Mouse (Mus musculus) activated CD4-positive, CD25-positive, alpha-beta regulatory T cell, adult 4 months (primary cell): ENCODE results near the gene Tfip11. TPM values are rescaled to one million over a fixed set of nuclear protein-coding genes. Genes with fewer than 3 reads are reported as not detected.
A peak's percentile ranks its signal among the peaks of the same experiment; 100 is the strongest.

Experiments used
- ATAC-seq: one replicate; pipeline ENCODE4 v1.8.0; 2017
- polyA plus RNA-seq, 2 experiments: library from polyadenylated mRNA; unstranded; fragments of 100-300 nt; shearing (Covaris generic); gene quantifications; one replicate each; pipeline ENCODE4 v1.2.1; 2017

Tfip11 gene
- polyA plus RNA-seq, 2 experiments from 2014 or later: 11.8 to 18.4 TPM

DNA sequence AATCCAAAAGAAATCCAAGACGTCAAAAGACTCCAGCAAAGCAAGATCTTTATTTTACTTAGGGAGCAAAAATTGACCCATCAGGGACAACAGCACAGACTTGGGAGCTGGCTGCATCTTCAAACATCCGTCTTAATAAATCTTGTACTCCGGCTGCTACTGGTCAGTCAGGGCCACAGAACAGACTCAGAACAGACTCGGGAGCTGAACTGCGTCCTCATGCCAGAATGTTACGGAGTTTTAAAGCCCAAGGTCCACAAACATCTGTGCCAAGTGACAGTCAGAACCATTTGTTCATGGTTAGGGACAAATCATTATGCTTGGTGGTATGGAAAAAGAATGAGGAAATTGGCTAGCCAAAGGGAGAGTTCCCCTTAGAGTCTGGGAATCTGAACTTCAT is 2.9 kb upstream of the Tfip11 start:
- no peak for ATAC-seq

DNA sequence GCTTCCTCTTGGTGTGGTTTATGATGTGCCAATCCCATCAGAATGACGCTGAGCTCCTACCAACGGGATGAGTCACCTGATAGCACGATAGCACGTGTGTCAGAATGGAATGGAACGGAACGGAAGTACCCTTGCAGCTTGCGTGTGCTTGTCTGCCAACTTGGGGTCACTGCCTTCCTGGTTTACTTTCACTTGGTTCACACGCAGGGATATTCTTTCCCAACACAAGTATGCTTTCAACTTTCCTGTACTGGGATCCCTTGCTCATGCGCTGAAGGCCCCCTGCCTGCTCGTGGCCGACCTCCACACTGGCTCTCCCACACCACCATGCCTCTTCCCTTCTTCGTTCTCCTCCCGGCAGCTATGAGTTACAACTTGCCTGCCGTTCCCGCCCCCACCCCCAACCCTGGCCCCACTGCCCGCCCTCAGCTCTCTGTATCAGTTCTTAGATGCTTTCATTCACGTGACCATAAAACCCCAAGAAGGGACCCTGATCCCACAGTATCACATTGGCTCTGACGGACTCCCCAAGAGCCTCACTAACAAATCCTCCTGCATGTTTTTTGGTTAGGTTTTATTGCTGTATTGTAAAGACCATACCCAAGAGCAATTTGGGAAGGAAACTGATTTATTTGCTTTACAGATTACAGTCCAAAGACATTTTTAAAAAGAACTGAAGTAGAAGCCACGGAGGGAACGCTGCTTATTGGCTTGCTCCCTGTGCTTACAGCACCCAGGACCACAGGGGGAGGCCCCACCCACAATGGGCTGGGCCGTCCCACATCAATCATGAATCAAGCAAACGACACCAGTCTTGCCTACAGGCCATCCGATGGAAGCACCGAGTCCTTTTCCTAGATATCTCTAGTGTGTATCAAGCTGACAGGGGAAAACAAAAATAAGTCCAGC is 1.3 kb upstream of the Tfip11 start:
- ATAC-seq: peak; percentile 73

DNA sequence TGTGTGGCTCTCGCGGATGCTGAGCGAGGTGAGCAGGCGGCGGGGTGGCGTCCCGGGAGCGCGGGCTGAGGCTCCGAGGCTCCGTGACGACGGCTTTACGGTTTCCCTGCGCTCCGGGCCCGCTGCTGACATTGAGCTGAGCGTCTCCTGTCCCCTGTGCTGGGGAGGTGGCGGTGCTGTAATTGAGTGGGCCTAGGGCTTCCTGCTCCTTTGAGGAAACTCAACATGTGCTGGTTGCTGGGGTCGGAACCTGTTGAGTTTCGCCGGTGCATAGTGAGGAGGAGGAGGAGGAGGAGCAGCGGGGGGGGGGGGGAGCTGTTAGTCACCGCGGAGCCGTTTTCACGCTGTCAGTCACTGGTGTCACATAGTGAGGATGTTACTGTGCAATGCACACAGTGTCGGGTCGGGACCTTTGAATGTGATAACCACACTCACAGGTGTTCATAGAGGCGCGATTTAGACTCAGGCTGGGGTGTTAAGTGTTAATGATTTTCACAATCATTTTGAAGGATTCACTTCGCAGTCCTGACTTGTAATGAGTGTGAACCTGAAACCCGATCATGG is 370 bp downstream of the Tfip11 start:
- peak; percentile 11 for ATAC-seq

DNA sequence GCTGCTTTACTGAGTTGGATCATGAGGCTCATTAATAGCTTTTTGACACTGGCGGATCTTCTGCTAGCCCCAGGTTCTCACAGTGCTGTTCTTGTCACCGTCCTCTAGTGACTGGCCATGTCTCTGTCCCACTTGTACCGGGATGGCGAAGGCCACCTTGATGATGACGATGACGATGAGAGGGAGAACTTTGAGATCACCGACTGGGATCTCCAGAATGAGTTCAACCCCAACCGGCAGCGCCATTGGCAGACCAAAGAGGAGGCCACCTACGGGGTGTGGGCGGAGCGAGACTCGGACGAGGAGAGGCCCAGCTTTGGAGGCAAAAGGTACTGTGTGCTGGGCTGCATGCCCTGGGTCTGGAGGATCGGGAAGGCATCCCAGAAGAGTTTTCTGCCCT is 1.7 kb downstream of the Tfip11 start:
- ATAC-seq: no peak

DNA sequence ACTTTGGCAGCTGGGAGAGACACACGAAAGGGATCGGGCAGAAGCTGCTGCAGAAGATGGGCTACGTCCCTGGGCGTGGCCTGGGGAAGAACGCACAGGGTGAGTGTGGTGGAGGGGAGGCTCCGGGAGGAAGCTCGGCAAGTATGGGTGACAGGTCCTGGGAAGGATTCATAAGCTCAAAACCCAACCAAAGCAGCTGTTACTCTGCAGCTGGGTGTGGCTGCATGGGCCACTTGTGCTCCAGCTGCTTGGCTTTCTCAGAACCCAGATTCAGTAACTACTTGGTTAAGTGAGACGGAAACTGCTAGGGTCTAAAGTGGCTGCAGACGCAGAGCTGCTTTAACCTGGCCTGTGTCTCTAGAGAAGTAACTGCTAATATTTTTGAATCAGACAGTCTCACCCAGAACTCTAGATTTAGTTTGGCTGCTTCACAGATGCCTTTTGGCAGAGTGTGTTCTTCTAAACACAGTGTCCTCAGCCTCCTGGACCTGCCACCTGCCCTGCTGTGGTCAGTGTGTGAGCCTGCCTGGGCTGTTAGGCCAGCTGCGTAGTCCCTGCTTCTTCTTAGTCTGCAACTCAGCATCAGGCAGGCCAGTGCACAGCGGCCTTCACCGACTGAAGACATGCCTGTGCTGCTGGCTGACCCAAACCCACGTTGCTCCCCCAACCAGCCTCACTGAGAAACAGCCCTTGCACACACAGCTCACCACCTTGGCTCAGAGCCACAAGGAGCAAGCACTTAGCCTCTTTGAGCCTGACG is 3.8 kb downstream of the Tfip11 start:
- no peak for ATAC-seq

DNA sequence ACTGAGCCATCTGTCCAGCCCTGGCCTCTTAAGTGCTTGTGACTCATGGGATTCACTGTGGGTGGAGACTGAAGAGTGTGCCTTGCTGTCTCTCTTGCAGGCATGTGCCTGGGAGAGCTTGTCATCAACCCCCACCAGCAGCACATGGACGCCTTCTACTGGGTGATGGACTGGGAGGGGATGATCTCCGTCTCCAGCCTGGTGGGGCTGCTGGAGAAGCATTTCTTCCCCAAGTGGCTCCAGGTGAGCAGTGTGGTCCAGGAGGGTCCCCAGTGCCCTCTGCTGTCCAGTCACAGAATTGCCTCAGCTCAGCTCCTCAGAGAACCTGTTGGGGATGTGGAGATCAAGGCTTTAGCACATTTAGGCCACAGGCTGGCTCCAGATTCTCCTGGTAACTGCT is 9.3 kb downstream of the Tfip11 start:
- ATAC-seq: peak; percentile 61

DNA sequence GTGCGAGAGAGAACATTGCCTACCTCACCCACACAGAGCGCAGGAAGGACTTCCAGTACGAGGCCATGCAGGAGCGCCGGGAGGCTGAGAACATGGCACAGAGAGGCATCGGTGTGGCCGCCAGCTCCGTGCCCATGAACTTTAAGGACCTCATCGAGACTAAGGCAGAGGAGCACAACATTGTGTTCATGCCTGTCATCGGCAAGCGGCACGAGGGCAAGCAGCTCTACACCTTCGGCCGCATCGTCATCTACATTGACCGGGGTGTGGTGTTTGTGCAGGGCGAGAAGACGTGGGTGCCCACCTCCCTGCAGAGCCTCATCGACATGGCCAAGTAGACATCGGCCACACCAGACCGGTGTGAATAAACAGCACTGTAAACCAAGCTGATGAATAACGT is 10.8 kb downstream of the Tfip11 start:
- no peak for ATAC-seq

DNA sequence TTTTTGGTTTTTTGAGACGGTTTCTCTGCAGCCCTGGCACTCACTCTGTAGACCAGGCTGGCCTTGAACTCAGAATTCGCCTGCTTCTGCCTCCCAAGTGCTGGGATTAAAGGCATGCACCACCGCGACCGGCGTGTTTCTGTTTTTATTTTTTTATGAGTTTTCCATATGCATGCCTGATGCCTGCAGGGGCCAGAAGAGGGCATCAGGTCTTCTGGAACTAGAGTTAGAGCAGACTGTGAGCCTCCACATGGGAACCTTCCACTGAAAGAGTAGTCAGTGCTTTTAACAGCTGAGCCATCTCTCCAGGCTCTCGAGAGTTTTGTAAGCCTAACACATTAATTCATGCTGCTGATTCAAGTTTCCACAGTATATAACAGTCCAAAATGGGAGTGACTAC is 13.1 kb downstream of the Tfip11 start:
- no peak for ATAC-seq

DNA sequence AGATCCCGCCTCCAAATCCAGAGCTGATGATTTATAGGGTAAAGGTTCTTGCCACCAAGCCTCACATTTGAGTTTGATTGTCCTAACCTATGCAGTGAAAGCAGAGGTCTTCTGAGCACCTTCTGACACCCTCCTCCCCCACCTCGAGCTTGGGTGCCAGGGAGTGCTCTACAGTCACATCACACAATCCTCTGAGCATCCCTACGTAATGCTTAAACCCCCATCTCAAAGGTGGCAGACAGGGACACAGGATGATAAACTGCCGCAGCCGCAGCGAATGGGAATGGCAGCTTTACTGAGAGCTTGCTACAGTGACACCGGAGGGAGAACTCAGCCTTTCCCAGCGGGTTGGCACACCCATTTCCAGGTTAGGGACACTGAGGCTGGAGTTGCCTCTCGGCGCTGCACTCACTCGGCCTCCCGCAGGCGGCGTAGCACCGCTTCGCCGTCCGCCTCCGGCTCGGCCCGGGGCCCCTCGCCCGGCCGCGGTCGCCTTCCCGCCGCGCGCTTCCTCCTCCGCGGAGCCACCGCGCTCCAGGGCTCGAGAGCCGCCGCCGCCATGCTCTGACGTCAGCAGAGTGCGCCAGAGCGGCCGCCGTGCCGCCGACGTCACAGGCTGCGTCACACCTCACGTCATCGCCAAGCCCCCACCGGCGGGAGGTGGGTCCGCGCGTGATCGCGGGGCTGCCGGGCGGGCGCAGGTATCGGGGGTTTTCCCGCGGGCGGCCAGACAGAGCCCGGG is 16.5 kb downstream of the Tfip11 start, which contains the start of the genes Srrd and Hps4:
Srrd (minus strand) TSS at position 578 of the 742 bp plus-strand sequence.
Hps4 (plus strand) TSS at position 621 of the 742 bp plus-strand sequence.
- ATAC-seq: peak; percentile 77

DNA sequence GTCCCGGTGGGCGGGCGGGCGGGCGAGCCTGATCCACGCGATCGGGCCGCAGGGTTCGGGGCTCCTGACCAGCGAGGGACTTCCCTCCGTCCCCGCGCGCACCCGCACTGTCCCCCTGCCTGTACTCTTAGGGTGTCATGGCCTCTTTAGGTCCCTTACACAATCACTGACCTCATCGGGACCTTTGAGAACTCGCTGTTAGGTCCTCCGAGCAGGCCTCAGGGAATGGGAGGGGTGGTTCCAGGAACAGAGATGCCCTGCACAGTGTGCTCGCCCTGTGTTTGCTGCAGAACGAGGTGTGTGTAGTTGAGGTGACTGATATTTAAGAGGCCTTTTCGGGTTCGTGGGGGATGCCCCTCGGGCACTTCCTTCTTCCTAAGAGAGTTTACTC is 17.0 kb downstream of the Tfip11 start:
- peak; percentile 45 for ATAC-seq

DNA sequence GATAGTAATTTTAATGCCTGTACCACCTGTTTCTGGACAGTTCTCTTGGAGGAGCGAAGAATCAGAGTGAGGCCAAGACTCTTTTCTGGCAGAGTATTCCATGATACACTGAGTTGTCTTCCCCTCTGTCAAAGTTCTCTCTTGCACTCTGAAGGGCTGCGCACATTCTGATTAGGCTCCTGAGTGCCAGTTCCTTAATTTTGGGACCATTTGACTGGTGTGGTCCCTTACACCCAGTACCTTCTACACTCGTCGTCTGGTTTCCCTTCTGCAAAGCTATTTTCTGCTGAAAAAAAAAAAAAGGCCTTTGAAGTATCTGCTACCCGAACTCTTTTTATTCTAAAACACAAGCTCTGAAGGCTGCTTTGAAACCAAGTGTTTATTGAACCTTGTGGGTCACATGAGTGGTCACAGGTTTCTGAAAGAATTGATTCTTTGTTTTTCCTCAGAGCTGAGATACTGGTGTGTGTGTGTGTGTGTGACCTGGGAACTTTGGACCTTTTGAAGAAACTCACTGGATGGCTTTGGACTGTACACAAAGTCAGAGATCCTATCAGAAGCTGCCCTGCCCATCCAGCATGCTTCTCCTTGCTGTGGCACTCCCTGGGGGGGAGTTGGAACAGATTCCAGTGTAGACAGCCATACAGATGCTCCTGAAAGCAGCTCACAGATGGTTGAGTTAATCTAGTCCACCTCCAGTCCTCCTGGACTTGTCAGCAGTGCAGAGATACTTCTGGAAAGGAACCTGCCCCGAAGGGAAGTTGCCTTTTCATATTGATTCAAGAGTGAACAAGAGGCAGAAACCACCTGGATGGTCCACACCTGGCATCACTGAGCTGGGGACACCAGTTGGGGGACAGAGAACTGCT is 18.2 kb downstream of the Tfip11 start:
- no peak for ATAC-seq

DNA sequence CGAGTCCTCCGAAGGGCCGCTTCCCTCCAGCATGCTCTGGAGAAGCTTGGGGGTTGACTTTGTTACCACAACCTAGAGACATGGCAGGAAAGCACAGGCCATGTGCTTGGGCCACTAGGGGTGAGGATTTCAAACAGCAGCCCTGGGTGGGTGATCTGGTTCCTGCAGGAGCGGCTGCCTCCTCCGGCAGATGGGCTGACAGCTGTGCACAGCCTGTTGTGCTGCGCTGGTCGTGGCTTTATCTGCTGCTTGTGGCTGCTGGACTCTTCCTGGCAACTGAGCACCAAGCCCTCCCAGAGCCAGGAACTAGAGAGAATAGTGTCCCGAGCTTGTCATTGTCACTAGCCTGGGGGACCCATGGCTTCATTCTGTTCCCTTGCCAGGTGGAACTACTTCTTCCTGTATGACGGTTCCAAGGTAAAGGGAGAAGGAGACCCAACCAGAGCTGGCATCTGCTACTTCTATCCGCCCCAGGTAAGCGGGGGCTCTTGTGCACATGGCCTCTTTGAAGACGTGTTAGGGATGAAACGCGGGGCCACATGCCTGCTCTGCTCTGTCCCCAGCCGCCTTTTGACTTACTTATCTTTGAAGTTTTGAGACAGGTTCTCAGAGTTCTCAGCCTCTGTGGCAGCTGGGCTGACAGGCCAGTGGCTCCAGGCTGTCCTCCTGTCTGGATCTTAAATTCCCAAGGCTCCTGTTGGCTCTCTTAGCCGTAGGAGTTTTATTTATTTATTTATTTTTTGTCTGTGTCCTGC is 20.2 kb downstream of the Tfip11 start:
- no peak for ATAC-seq

DNA sequence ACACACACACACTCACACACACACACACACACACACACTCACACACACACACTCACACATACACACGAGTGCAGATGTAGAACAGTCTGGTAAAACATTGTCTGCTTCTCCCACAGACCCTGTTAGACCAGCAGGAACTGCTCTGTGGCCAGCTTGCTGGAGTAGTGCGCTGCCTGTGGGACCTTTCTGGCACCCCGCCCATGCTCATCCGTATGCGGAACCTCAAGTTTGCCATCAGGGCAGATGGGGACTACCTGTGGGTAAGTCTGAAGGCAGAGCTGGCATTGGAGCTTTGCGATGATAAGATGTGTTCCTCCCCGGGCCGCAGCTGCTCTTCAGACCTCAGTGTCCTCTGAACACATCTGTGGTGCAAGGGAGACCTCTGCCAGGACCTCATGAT is 23.0 kb downstream of the Tfip11 start:
- ATAC-seq: no peak

DNA sequence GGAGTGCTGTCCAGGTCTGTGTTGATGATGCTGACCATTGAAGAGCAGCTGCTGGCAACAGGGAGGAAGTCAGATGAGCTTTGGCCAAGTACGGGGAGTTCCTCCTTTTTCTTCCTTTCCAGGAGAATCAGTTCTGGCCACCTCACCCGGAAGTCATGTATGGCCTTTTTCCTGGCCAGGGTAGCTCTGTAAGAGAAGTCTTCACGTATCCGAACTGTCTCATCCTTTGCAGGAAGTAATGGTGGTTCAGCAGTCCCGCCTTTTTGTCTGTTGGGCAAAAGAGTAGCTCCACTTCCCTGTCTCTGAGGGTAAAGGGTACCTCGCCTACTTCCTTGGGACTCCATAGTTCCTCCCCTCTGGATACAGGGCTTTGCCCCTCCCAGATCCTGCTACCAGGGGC is 29.3 kb downstream of the Tfip11 start:
- ATAC-seq: no peak

DNA sequence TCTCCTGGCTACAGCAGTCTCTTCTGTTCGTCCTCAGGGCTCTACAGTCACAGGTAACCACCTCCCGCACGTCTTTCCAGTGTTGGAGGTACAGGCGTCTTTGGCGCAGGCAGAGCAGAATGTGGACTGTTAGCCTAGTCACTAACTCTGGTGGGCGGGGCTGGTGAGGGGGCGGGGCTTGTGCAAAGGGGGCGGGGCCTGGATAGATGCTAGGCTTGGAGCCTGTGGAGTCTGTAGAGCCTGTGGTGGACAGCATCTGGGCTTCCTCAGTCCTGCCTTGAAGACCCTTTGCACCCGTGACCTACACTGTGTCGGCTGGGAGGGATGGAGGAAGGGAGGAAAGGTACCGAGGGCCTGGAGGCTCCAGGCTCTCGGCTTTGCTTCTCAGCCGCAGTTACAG is 29.8 kb downstream of the Tfip11 start, which contains the start of gene Gm6583:
Gm6583 (minus strand) TSS at position 124 of the 400 bp plus-strand sequence.
- no peak for ATAC-seq

DNA sequence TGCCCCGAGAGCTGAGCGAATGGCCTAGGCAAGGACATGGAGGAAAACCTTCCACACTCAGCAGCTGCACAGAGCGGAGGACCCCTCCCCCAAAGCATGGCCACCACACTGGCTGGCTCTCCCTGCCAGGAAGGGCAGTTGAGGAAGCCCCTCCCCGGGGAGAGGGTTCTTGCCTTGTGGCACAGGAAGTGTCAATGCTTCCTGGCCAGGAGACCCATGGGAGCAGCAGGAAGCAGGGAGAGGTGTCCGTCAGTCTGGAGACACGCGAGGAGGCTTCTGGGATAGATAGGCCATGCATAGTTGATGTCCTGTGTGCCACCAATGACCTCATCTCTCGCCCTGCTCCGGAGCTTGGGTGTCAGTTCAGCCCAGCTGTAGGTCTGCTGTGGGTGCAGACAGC is 30.2 kb downstream of the Tfip11 start:
- no peak for ATAC-seq

DNA sequence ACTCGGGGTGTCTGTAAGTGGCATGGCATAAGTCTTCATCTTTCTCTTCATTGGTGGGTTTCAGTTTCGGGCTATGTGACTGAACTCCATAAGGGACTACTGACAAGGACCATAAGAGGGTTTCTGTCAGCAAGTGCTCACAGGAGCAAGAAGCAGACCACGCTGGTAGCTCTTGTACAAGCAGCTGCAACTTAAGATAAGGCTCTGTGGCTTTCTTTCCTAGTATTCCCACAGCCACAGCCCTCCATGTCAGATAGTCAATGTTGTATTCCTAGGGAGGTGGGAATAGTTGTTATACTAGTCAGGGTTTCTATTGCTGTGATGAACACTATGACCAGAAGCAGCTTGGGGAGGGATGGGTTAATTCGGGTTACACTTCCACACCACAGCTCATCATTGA is 33.4 kb downstream of the Tfip11 start:
- ATAC-seq: no peak

DNA sequence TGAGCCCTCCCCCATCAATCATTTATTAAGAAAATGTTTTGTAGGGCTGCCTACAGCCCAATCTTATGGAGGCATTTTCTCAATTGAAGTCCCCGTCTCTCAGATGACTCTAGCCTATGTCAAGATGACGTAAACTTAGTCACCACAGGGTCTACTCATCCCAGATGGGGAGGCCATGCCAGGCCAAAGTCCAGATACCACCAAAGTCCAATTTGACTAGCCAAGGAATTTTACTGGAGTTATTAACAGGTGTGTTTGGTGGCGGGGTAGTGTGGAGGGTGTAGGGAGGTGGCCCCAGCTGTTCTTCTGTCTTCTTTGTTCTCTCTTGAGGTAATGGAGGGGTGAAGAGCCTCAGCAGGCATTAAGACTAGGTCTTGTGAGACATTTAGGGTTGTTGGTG is 33.9 kb downstream of the Tfip11 start:
- ATAC-seq: no peak

DNA sequence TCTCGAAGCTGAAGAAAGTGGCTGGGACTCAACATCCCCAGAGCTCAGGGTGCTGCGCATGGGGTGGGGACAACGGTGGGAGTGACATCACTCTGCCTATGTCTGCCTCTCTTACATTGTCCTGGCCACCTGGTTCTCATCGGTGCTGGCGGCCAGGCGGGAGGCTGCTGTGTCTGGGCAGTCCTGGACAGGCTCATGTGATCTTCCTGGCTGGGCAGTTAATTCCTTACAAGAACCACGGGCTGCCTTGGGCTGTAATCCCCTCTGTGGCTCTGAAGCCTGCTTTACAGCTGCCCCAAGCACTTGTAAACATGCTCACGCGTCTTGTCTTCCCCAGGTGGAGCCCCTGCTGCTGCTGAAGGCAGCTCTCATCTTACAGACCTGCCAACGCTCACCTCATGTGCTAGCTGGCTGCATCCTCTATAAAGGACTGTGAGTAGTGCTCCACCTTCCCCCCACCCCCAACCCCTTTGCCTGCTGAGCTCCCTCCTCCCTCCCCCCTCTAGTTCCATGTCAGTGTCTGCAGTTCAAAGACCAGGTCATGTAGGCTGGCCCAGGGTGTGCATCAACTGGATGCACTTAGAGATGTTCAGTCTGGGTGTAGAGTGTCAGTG is 38.1 kb downstream of the Tfip11 start:
- ATAC-seq: no peak

DNA sequence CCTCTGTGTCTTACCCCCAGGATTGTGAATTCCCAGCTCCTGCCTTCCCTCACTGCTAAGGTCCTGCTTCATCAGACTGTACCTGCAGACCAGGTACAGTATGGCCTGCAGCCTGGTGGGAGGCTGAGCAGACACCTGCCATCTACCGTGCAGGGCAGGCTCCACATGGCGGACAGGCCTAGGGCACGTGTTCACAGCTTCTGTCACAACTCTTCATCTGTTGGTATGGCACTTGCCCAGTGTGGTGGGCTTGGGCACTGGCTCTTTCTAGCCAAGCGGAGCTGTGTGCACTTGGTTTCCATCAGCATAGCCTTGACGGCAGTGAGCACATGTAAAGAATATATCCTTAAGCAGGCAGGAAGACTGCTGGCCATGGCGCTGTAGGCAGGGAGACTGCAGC is 40.7 kb downstream of the Tfip11 start:
- ATAC-seq: no peak
